In genomic region chr2:174540717-174541116, GRCm38 (mm10) we compare ENCODE assay signal across 12 mouse cellular contexts.
"Had no signal": no experiment of that assay in that cellular context is flagged by ENCODE, and none has a peak within 500 bp of the region (broad histone marks: within the 10 kb centered on the region; RNA-seq: fewer than 3 reads in every experiment).

No protein-coding gene starts in this region.

- H3K27me3 ChIP-seq: limb, embryonic 15.5 days; liver, embryonic 12.5 days; lung, embryonic 15.5 days; midbrain, embryonic 13.5 days; neural tube, embryonic 15.5 days had no signal

- H3K4me2 ChIP-seq: limb, embryonic 15.5 days; liver, embryonic 12.5 days; lung, embryonic 15.5 days; midbrain, embryonic 13.5 days; neural tube, embryonic 15.5 days had no signal

- DNase-seq: kidney, adult 8-10 months; kidney, postnatal 10 days; right cerebral cortex, adult 18-20 months; right cerebral cortex, postnatal 25 days; thymus, postnatal 4 days had no signal

- H3K9ac ChIP-seq: limb, embryonic 15.5 days; liver, embryonic 12.5 days; lung, embryonic 15.5 days; midbrain, embryonic 13.5 days; neural tube, embryonic 15.5 days had no signal

- H3K4me1 ChIP-seq: liver, embryonic 12.5 days; lung, embryonic 15.5 days; midbrain, embryonic 13.5 days; neural tube, embryonic 15.5 days had no signal

- ATAC-seq: intestine, postnatal 0 days; liver, embryonic 12.5 days; midbrain, embryonic 13.5 days had no signal

- H3K4me3 ChIP-seq: limb, embryonic 15.5 days; liver, embryonic 12.5 days; lung, embryonic 15.5 days; midbrain, embryonic 13.5 days; myocyte; neural tube, embryonic 15.5 days had no signal

- H3K36me3 ChIP-seq: limb, embryonic 15.5 days; liver, embryonic 12.5 days; lung, embryonic 15.5 days; midbrain, embryonic 13.5 days; neural tube, embryonic 15.5 days had no signal

- H3K9me3 ChIP-seq: limb, embryonic 15.5 days; liver, embryonic 12.5 days; lung, embryonic 15.5 days had no signal

- H3K27ac ChIP-seq: liver, embryonic 12.5 days; lung, embryonic 15.5 days; midbrain, embryonic 13.5 days; neural tube, embryonic 15.5 days had no signal
